Mouse (Mus musculus): ENCODE measurements around the gene Miox.

Gene Miox

GRCm38 (mm10) chr15:89363051-89363450 is 28.9 kb downstream of the Miox start:
- DNase-seq (ENCODE audit: low spot score in 2 of 2), result no peak

- no peak for DNase-seq (ENCODE audit: low spot score in 2 of 2)
Measured at GRCm38 (mm10) chr15:89365141-89365551, 30.9 kb downstream of the Miox start.

GRCm38 (mm10) chr15:89372068-89372467 is 37.9 kb downstream of the Miox start:
- DNase-seq (ENCODE audit: low spot score in 2 of 2), result peak in 1 of 2 experiments; percentile 63

- peak in 1 of 2 experiments; percentile 60 for DNase-seq (ENCODE audit: low spot score in 2 of 2)
Measured at GRCm38 (mm10) chr15:89372536-89372935, 38.3 kb downstream of the Miox start.

GRCm38 (mm10) chr15:89373027-89373761 is 39.0 kb downstream of the Miox start:
- DNase-seq (ENCODE audit: low spot score in 2 of 2), result peak; percentile 88 to 95

DNA sequence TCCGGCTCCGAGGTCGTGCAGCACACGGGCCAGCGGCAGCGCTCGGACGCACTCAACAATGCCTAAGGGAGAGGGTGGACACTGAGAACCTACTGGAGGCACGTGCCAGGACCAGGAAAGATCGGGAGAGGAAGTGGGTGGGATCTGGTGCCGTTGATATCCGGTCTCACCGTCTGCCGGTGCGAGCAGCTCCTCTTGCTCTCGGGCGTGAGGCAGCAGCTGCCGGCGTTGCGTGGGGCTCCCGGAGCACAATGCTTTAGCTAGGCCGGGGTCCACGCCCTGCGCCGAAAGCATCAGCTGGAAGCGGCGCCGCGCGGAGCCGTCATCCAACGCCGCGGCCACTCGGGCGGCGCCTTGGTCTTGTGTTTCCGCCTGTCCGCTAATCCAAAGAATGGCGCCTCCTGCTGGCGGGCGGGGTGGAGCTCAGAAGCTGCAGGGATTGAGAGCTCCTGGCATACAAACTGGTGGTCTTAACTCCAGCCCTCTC is 39.6 kb downstream of the Miox start, which contains the start of gene Sco2:
TSS of gene Sco2 (minus strand) at position 85 of the 487 bp plus-strand sequence.
- DNase-seq (ENCODE audit: low spot score in 2 of 2), result peak; percentile 93 to 99

- DNase-seq (ENCODE audit: low spot score in 2 of 2), result peak in 1 of 2 experiments; percentile 57
Measured at GRCm38 (mm10) chr15:89374340-89374739, 40.1 kb downstream of the Miox start.

DNA sequence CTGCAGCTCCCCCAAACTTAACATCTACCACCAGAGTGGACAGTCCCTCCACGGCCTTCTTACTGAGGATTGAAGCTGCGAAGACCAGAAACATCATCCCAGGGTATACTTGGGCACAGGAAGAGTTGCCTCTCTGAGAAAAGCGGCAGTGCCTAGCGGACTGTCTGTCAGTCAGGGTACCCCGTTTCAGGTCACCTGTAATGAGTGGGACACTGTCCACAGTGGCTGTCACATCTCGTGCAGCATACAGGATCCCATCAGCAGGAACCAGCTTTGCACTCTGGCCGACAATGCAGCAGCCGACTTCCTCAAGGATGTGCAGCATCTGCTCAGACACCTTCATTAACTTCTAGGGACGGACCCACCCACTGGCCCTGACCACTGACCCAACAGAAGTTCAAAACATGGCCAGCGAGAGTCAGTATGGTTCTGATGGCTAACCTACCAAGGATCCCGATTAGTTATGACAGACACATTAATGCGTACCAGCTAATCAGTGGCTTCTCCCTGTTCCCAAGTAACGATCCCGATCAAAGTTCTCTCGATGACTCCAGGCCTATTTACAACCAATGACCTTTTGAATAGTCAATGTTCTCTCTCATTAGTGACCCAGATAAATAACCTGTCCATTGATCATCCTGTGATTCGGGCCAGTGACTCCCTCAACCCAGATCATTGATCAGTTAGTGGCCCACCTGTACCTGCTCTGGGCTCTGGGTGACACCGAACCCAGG is 40.8 kb downstream of the Miox start:
- no peak for DNase-seq (ENCODE audit: low spot score in 2 of 2)

DNA sequence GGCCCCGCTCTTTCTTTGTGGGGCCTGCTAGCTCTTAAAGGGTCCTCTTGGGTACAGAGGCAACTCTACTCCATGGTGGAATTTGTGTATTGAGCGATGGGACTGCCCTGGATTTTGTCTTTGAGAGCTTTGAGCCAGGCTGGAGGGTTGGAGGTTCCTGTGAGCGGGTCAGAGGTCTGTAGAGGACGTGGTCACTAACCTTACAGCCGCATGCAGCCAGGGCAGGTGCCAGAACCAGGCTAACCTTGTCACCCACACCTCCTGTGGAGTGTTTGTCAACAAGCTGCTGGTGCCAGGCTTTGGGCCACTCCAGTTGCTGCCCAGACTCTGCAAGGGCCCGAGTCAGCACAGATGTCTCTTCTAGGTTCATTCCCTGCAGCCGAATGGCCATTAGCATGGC is 41.8 kb downstream of the Miox start:
- DNase-seq (ENCODE audit: low spot score in 2 of 2), result no peak

GRCm38 (mm10) chr15:89376957-89377356 is 42.8 kb downstream of the Miox start, which contains the start of gene Tymp:
Gene Tymp (minus strand): TSS chr15:89377039.
- DNase-seq (ENCODE audit: low spot score in 2 of 2), result no peak

DNA sequence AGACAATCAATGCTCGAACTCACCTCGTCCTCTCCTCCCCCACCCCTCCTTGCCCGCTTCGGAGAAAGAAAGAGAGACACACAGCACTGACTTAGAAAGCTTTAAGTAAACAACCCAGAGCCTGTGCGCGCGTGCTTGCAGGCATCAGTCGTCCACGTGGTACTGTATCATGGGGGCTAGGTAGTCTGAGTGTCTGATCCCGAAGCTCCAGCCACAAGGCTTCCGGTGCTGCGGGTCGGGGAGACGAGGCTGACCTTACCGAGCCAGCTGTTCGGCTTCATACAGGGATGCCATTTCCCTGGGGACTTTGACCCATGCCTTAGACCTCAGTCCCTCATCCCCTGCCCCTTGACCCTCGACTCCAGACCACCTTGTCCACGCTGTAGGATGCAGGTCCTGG is 43.2 kb downstream of the Miox start:
- DNase-seq (ENCODE audit: low spot score in 2 of 2), result no peak

- no peak for DNase-seq (ENCODE audit: low spot score in 2 of 2)
Measured at GRCm38 (mm10) chr15:89377938-89378828, 44.0 kb downstream of the Miox start.

DNA sequence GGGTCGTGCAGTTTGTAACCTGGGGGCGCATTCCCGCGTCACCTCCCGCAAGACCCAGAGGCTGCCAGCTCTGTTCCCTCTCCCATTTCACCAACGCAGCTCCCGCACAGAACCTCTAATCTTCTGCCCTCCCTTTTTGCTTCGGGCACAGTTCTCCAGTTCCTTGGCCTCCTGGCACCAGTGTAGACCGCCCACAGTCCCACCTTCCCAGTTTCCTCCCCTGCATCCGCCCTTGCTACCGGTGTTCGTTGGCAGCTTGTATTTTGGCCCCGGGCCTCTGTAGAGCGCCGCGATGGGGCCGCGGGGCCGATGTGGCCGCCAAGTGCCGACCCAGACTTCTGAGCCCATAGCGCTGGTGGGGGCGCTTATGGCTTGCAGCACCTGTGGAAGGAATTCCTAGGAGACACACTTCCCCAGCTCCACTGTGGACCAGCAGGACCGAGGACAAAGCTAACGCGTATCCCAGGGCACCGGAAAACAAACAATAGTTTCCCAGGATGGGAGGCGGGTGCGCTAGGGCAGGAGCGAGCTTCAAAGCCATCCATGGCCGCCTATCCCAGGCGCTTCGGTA is 44.7 kb downstream of the Miox start, which contains the start of gene Odf3b:
TSS of gene Odf3b (minus strand) at position 452 of the 571 bp plus-strand sequence.
- peak; percentile 25 to 70 for DNase-seq (ENCODE audit: low spot score in 2 of 2)

DNA sequence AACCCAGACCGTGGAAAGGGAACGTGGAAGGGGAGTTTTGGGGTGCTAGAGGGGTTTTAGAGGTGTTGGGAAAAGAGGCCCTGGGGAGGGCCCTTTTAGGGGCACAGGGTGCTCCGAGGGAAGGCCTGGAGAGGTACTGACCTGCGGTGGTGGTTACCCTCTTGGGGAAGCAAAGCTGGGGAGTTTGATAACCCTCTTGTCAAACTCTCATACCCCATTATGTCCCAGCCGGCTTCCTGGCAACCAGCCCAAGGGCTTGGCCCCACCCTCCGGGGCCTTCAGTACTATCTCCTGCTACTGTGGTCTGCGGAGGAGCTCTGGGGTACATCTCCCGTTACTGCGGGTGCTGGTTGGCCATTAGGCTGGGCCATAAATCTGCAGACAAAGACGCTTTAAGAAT is 45.2 kb downstream of the Miox start:
- peak; percentile 75 to 83 for DNase-seq (ENCODE audit: low spot score in 2 of 2)

GRCm38 (mm10) chr15:89384617-89385016 is 50.4 kb downstream of the Miox start, which contains the start of gene Klhdc7b:
Gene Klhdc7b (plus strand): TSS chr15:89384917.
- DNase-seq (ENCODE audit: low spot score in 2 of 2), result no peak

All from spleen, postnatal 4 days (tissue).